Mouse (Mus musculus) intestine, embryonic 14.5 days (tissue): ENCODE measurements around the gene Fam189b. TPM values are rescaled to one million over a fixed set of nuclear protein-coding genes. Genes with fewer than 3 reads are reported as not detected.

Source experiments
- ATAC-seq: fragments of 200-750 bp; cut with Nextera tagmentation; replicated peaks from 2 replicates; pipeline ENCODE4 v1.8.0; 2017; ENCODE audit warnings: low read depth, moderate number of reproducible peaks, moderate TSS enrichment, moderate library complexity; ENCODE audit not compliant: low FRiP score, low TSS enrichment
- DNase-seq: peaks from one replicate; pipeline ENCODE4 v3.0.0-alpha.2; 2018; ENCODE audit warnings: low spot score
- H3K27ac ChIP-seq: fragments of 300-500 bp; sonication (generic); 2 replicates; pipeline ENCODE4 v1.5.1; 2014; ENCODE audit warnings: low read depth, mild to moderate bottlenecking, control low read depth
- H3K27me3 ChIP-seq: fragments of 300-500 bp; sonication (generic); replicated peaks from 2 replicates; pipeline ENCODE4 v1.6.1; 2014; ENCODE audit warnings: low read length, control low read depth; ENCODE audit not compliant: control insufficient read depth, insufficient read depth
- H3K36me3 ChIP-seq: fragments of 300-500 bp; sonication (generic); 2 replicates; pipeline ENCODE4 v1.6.1; 2014; ENCODE audit warnings: low read length, control low read depth; ENCODE audit not compliant: control insufficient read depth, insufficient read depth
- H3K4me1 ChIP-seq: fragments of 300-500 bp; sonication (generic); replicated peaks from 2 replicates; pipeline ENCODE4 v1.6.1; 2014; ENCODE audit warnings: low read length, control low read depth, mixed read lengths; ENCODE audit not compliant: control insufficient read depth, insufficient read depth
- H3K4me2 ChIP-seq: fragments of 300-500 bp; sonication (generic); 2 replicates; pipeline ENCODE4 v1.6.1; 2014; ENCODE audit warnings: low read length
- H3K4me3 ChIP-seq: fragments of 300-500 bp; sonication (generic); 2 replicates; pipeline ENCODE4 v1.5.1; 2014; ENCODE audit warnings: low read depth, low read length, control low read depth, mixed read lengths
- H3K9ac ChIP-seq: fragments of 300-500 bp; sonication (generic); 2 replicates; pipeline ENCODE4 v1.6.1; 2014; ENCODE audit warnings: mild to moderate bottlenecking, low read length
- H3K9me3 ChIP-seq: fragments of 300-500 bp; sonication (generic); 2 replicates; pipeline ENCODE4 v1.6.1; 2016; ENCODE audit warnings: low read length, control low read depth; ENCODE audit not compliant: control insufficient read depth
- WGBS: fragments of 180-500 bp; shearing (Covaris S2); extraction: QIAGEN DNeasy Blood & Tissue Kit; methylation state at CpG from one replicate; pipeline ENCODE4 v1.1.7; 2014; 5-methylcytosine and 5-hydroxymethylcytosine counted together
- polyA plus RNA-seq: library from polyadenylated mRNA; unstranded; fragments of >200 nt; fragmentation: Nextera tagmentation; extraction: Ambion mirVana; gene quantifications from 2 replicates; pipeline ENCODE4 v1.2.1, GENCODE M21; 2014

Fam189b gene
- polyA plus RNA-seq, 1 experiment from 2014 or later, result 29.3 TPM

GRCm38 (mm10) chr3:89163123-89163522 lies 19.8 kb upstream of the Fam189b start:
- H3K27ac ChIP-seq, result no peak overlapping the region
- WGBS, result 76% methylated on average over 1 of the region's 1 CpGs

GRCm38 (mm10) chr3:89163643-89164245 lies 19.2 kb upstream of the Fam189b start:
- no peak overlapping the region for H3K27ac ChIP-seq
- 65% methylated on average over 5 of the region's 5 CpGs for WGBS
- no peak overlapping the region; the same call in 1 of the 2 replicates for H3K9ac ChIP-seq
- peaks cover 20% of the 10 kb centered on the region for H3K4me1 ChIP-seq
- peak overlapping the region; percentile 90 for H3K4me3 ChIP-seq
- no peaks in the 10 kb centered on the region for H3K9me3 ChIP-seq
- H3K27me3 ChIP-seq, result no peaks in the 10 kb centered on the region; the same call in 1 of the 2 replicates
- ATAC-seq, result no peak
- H3K4me2 ChIP-seq, result peak overlapping the region; percentile 92
- H3K36me3 ChIP-seq, result peaks cover 21% of the 10 kb centered on the region
- DNase-seq, result no peak

More at GRCm38 (mm10) chr3:89163123-89163522, 19.8 kb upstream of the Fam189b start:
- no peak overlapping the region for H3K4me3 ChIP-seq
- H3K9me3 ChIP-seq, result no peaks in the 10 kb centered on the region
- no peak for DNase-seq
- H3K27me3 ChIP-seq, result no peaks in the 10 kb centered on the region; the same call in 1 of the 2 replicates
- peaks cover 20% of the 10 kb centered on the region for H3K4me1 ChIP-seq
- H3K9ac ChIP-seq, result no peak overlapping the region
- peaks cover 15% of the 10 kb centered on the region for H3K36me3 ChIP-seq
- ATAC-seq, result no peak
- H3K4me2 ChIP-seq, result no peak overlapping the region

GRCm38 (mm10) chr3:89164506-89165267 lies 18.3 kb upstream of the Fam189b start, which contains the start of gene Clk2:
Gene Clk2 (plus strand): TSS chr3:89164795.
- peaks cover 30% of the 10 kb centered on the region for H3K36me3 ChIP-seq
- peak within 1 kb of the TSS; percentile 96 for H3K9ac ChIP-seq
- peaks cover 16% of the 10 kb centered on the region for H3K4me1 ChIP-seq
- H3K27me3 ChIP-seq, result no peaks in the 10 kb centered on the region
- under 1% methylated on average over 73 of the region's 79 CpGs for WGBS
- ATAC-seq (peak; percentile 95), DNase-seq (peak; percentile 95)
- H3K4me2 ChIP-seq, result peak within 1 kb of the TSS; percentile 92
- H3K4me3 ChIP-seq, result peak within 1 kb of the TSS; percentile 90
- peak within 1 kb of the TSS; percentile 93 for H3K27ac ChIP-seq
- no peaks in the 10 kb centered on the region for H3K9me3 ChIP-seq

- H3K9ac ChIP-seq, result peak overlapping the region; percentile 96
- ATAC-seq, result no peak
- WGBS, result 22% methylated on average over 12 of the region's 12 CpGs
Measured at GRCm38 (mm10) chr3:89165268-89165870, 17.6 kb upstream of the Fam189b start.

GRCm38 (mm10) chr3:89166945-89167344 lies 16.0 kb upstream of the Fam189b start:
- Histone ChIP-seq H3K9ac (no peak overlapping the region), H3K4me3 (no peak overlapping the region), H3K27me3 (no peaks in the 10 kb centered on the region), H3K4me2 (no peak overlapping the region), H3K9me3 (no peaks in the 10 kb centered on the region), H3K4me1 (peaks cover 16% of the 10 kb centered on the region), H3K36me3 (peaks cover 52% of the 10 kb centered on the region), H3K27ac (no peak overlapping the region)
- 96% methylated on average over 19 of the region's 19 CpGs for WGBS
- DNase-seq, result no peak
- ATAC-seq, result no peak

More at GRCm38 (mm10) chr3:89165268-89165870, 17.6 kb upstream of the Fam189b start:
- Histone ChIP-seq H3K27ac (peak overlapping the region; percentile 93), H3K9me3 (no peaks in the 10 kb centered on the region), H3K36me3 (peaks cover 37% of the 10 kb centered on the region), H3K4me1 (peaks cover 16% of the 10 kb centered on the region), H3K4me2 (peak overlapping the region; percentile 92), H3K4me3 (peak overlapping the region; percentile 90), H3K27me3 (no peaks in the 10 kb centered on the region)
- no peak for DNase-seq

GRCm38 (mm10) chr3:89174844-89175243 lies 8.1 kb upstream of the Fam189b start:
- peaks cover 77% of the 10 kb centered on the region for H3K36me3 ChIP-seq
- 88% methylated on average over 11 of the region's 11 CpGs for WGBS

GRCm38 (mm10) chr3:89175544-89175943 lies 7.4 kb upstream of the Fam189b start:
- 91% methylated on average over 10 of the region's 10 CpGs for WGBS
- Histone ChIP-seq H3K9me3 (no peaks in the 10 kb centered on the region), H3K4me2 (no peak overlapping the region), H3K4me3 (no peak overlapping the region), H3K27me3 (no peaks in the 10 kb centered on the region), H3K9ac (no peak overlapping the region), H3K27ac (no peak overlapping the region), H3K4me1 (peaks cover 12% of the 10 kb centered on the region), H3K36me3 (peaks cover 77% of the 10 kb centered on the region)
- DNase-seq, result no peak
- no peak for ATAC-seq

More at GRCm38 (mm10) chr3:89174844-89175243, 8.1 kb upstream of the Fam189b start:
- Histone ChIP-seq H3K4me3 (no peak overlapping the region), H3K4me1 (peaks cover 12% of the 10 kb centered on the region), H3K27me3 (no peaks in the 10 kb centered on the region), H3K4me2 (no peak overlapping the region), H3K9ac (no peak overlapping the region), H3K9me3 (no peaks in the 10 kb centered on the region), H3K27ac (no peak overlapping the region)
- no peak for ATAC-seq
- no peak for DNase-seq

GRCm38 (mm10) chr3:89176421-89176820 lies 6.5 kb upstream of the Fam189b start:
- H3K27ac ChIP-seq, result no peak overlapping the region
- no peak overlapping the region for H3K4me2 ChIP-seq
- peaks cover 77% of the 10 kb centered on the region for H3K36me3 ChIP-seq
- H3K9me3 ChIP-seq, result no peaks in the 10 kb centered on the region
- 83% methylated on average over 7 of the region's 7 CpGs for WGBS
- no peak for ATAC-seq
- peaks cover 12% of the 10 kb centered on the region for H3K4me1 ChIP-seq
- DNase-seq, result no peak
- no peaks in the 10 kb centered on the region for H3K27me3 ChIP-seq
- H3K9ac ChIP-seq, result no peak overlapping the region
- H3K4me3 ChIP-seq, result no peak overlapping the region
